Mouse (Mus musculus) layer of hippocampus, postnatal 36 days (tissue): Measurements from ENCODE around the gene 1810043G02Rik. TPM values are rescaled to one million over a fixed set of nuclear protein-coding genes. Genes with fewer than 3 reads are reported as not detected.
"Not testable (repeated sequence)": the region's sequence is repeated elsewhere in the genome, so short reads cannot be mapped to it uniquely, and the experiment has no call there.

Experiments
- DNase-seq, 2 experiments: peaks; one replicate each; pipeline ENCODE4 v3.0.0; 2022
- total RNA-seq, 2 experiments: library from RNA; stranded (reverse); gene quantifications; 2 replicates each; pipeline ENCODE4 v1.2.3; 2021

Gene 1810043G02Rik
- total RNA-seq = 10 to 100 TPM; 34.6 to 37.4 TPM

- peak; percentile 99 for DNase-seq
Observed at GRCm38 (mm10) chr10:77978351-77979350, at the start of gene 1810043G02Rik. TSS of gene 1810043G02Rik (plus strand) at chr10:77978524.

GRCm38 (mm10) chr10:77939685-77940084, 38.6 kb upstream of the 1810043G02Rik start:
- DNase-seq = no peak

GRCm38 (mm10) chr10:77950468-77950867, 27.9 kb upstream of the 1810043G02Rik start:
- not testable (repeated sequence) for DNase-seq

- no peak for DNase-seq
Observed at GRCm38 (mm10) chr10:77962725-77963124, 15.6 kb upstream of the 1810043G02Rik start.

GRCm38 (mm10) chr10:77963971-77964370, 14.4 kb upstream of the 1810043G02Rik start:
- no peak for DNase-seq

- DNase-seq = peak; percentile 69 to 71
Observed at GRCm38 (mm10) chr10:77969274-77969972, 8.9 kb upstream of the 1810043G02Rik start.

- DNase-seq = no peak
Observed at GRCm38 (mm10) chr10:77969973-77970325, 8.4 kb upstream of the 1810043G02Rik start.

- DNase-seq = no peak
Observed at GRCm38 (mm10) chr10:77970481-77970880, 7.8 kb upstream of the 1810043G02Rik start, which contains the start of gene Trpm2. TSS of gene Trpm2 (minus strand) at chr10:77970563.

GRCm38 (mm10) chr10:77971191-77971590, 7.1 kb upstream of the 1810043G02Rik start:
- DNase-seq = no peak

GRCm38 (mm10) chr10:77971709-77972553, 6.4 kb upstream of the 1810043G02Rik start:
- DNase-seq = no peak

- no peak for DNase-seq
Observed at GRCm38 (mm10) chr10:77974323-77974722, 4.0 kb upstream of the 1810043G02Rik start.

- DNase-seq = no peak
Observed at GRCm38 (mm10) chr10:77974811-77975210, 3.5 kb upstream of the 1810043G02Rik start.

- DNase-seq = no peak
Observed at GRCm38 (mm10) chr10:77975653-77976052, 2.7 kb upstream of the 1810043G02Rik start.

GRCm38 (mm10) chr10:77976458-77977150, 1.7 kb upstream of the 1810043G02Rik start:
- no peak for DNase-seq

GRCm38 (mm10) chr10:77984660-77985059, 6.3 kb downstream of the 1810043G02Rik start:
- peak; percentile 63 to 69 for DNase-seq

GRCm38 (mm10) chr10:77985775-77986174, 7.5 kb downstream of the 1810043G02Rik start:
- no peak for DNase-seq

GRCm38 (mm10) chr10:77995639-77996038, 17.3 kb downstream of the 1810043G02Rik start:
- no peak for DNase-seq

GRCm38 (mm10) chr10:78000200-78000599, 21.9 kb downstream of the 1810043G02Rik start:
- DNase-seq = no peak

- DNase-seq = peak; percentile 87 to 88
Observed at GRCm38 (mm10) chr10:78001796-78002195, 23.5 kb downstream of the 1810043G02Rik start.

- no peak for DNase-seq
Observed at GRCm38 (mm10) chr10:78002316-78002715, 24.0 kb downstream of the 1810043G02Rik start.

- DNase-seq = peak in 1 of 2 experiments; percentile 55
Observed at GRCm38 (mm10) chr10:78004479-78005100, 26.3 kb downstream of the 1810043G02Rik start.
